Mouse (Mus musculus): Measurements from ENCODE around the gene Slc16a1. TPM values are rescaled to one million over a fixed set of nuclear protein-coding genes. Genes with fewer than 3 reads are reported as not detected.
A peak's percentile ranks its signal among the peaks of the same experiment; 100 is the strongest.

The Slc16a1 gene
- polyA plus RNA-seq, 1 experiment from 2014 or later = 32.1 TPM

DNA sequence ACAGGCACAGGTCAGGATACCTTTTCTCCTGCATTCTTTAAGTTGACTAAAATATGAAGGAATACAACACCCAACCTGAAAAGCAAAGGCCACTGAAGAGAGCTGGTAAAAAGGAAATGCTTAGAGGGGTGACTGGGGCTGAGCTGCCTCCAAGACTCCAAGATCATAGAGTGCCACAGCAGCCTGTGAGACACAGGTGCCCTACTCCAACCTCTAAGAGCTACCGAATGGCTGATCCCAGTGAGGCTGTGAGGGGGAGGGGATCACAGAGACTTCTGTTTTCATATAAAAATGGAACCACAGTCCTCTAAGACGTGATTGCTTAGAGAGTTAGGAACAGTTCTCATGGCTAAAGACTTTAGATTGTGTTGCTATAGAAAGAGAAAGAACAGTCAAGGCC is 23.3 kb upstream of the Slc16a1 start:
- Histone ChIP-seq H3K9ac (no peak overlapping the region), H3K4me1 (no peaks in the 10 kb centered on the region), H3K36me3 (replicated peaks) (no peaks in the 10 kb centered on the region), H3K27ac (no peak overlapping the region), H3K4me2 (no peak overlapping the region), H3K4me3 (replicated peaks) (no peak overlapping the region), H3K27me3 (no peaks in the 10 kb centered on the region), H3K9me3 (no peaks in the 10 kb centered on the region)
- no peak for ATAC-seq (ENCODE audit: low FRiP score)
- whole genome bisulfite sequencing = 80% methylated on average over 2 of the region's 2 CpGs

- 56% methylated on average over 8 of the region's 8 CpGs for WGBS
- Histone ChIP-seq H3K27ac (no peak overlapping the region), H3K27me3 (no peaks in the 10 kb centered on the region), H3K4me3 (replicated peaks) (no peak overlapping the region), H3K9ac (no peak overlapping the region), H3K36me3 (replicated peaks) (no peaks in the 10 kb centered on the region), H3K9me3 (no peaks in the 10 kb centered on the region), H3K4me1 (no peaks in the 10 kb centered on the region), H3K4me2 (no peak overlapping the region)
- ATAC-seq (ENCODE audit: low FRiP score) = no peak
Measured at GRCm38 (mm10) chr3:104616155-104616554, 22.3 kb upstream of the Slc16a1 start.

GRCm38 (mm10) chr3:104621841-104622240 is 16.6 kb upstream of the Slc16a1 start:
- WGBS = 70% methylated on average over 1 of the region's 1 CpGs
- H3K4me1 ChIP-seq = no peaks in the 10 kb centered on the region
- no peak overlapping the region for H3K4me2 ChIP-seq
- H3K9ac ChIP-seq = no peak overlapping the region
- H3K4me3 ChIP-seq (replicated peaks) = no peak overlapping the region
- no peaks in the 10 kb centered on the region for H3K36me3 ChIP-seq (replicated peaks)
- no peaks in the 10 kb centered on the region for H3K9me3 ChIP-seq
- H3K27me3 ChIP-seq = no peaks in the 10 kb centered on the region
- ATAC-seq (ENCODE audit: low FRiP score) = no peak
- no peak overlapping the region for H3K27ac ChIP-seq

GRCm38 (mm10) chr3:104629810-104630209 is 8.7 kb upstream of the Slc16a1 start:
- Histone ChIP-seq H3K4me2 (no peak overlapping the region), H3K36me3 (replicated peaks) (no peaks in the 10 kb centered on the region), H3K27ac (no peak overlapping the region), H3K9ac (no peak overlapping the region), H3K4me1 (no peaks in the 10 kb centered on the region), H3K27me3 (no peaks in the 10 kb centered on the region), H3K4me3 (replicated peaks) (no peak overlapping the region), H3K9me3 (no peaks in the 10 kb centered on the region)
- no peak for ATAC-seq (ENCODE audit: low FRiP score)
- WGBS = 21% methylated on average over 2 of the region's 2 CpGs

GRCm38 (mm10) chr3:104630941-104631340 is 7.5 kb upstream of the Slc16a1 start:
- H3K9ac ChIP-seq = no peak overlapping the region
- 98% methylated on average over 2 of the region's 2 CpGs for WGBS
- no peak overlapping the region for H3K4me2 ChIP-seq
- no peak for ATAC-seq (ENCODE audit: low FRiP score)
- no peak overlapping the region for H3K4me3 ChIP-seq (replicated peaks)
- H3K36me3 ChIP-seq (replicated peaks) = no peaks in the 10 kb centered on the region
- H3K27ac ChIP-seq = no peak overlapping the region
- no peaks in the 10 kb centered on the region for H3K9me3 ChIP-seq
- H3K27me3 ChIP-seq = no peaks in the 10 kb centered on the region
- no peaks in the 10 kb centered on the region for H3K4me1 ChIP-seq

DNA sequence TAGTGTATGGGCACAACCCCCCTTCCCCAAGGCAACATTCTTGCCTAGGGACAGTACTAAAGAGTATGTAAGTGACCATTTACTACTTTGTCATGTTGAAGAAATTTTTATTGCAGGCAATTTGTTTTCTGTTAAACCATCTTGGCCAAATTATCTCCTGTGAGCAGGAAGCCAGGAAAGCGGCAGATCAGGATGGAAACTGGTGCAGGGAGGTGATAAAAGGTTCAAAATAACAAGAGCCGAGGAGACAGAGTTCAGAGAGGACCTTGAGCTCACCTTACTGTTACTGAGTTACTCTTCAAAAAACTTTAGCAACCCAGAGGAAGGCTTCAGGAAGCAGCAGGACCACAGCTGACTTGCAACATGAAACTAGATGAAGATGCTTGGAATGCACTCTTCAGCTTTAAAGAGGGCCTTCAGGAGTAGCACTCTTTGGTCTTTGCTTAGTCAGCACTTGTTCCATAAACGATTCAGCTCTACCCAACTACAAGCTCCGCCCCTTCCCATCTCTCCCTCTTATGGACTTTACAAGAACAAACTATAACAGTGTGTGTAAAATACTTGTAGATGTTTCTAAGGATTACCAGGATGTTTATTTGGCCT is 5.8 kb upstream of the Slc16a1 start:
- peaks cover 2% of the 10 kb centered on the region; the same call in 1 of the 2 replicates for H3K4me1 ChIP-seq
- WGBS = 87% methylated on average over 4 of the region's 4 CpGs

DNA sequence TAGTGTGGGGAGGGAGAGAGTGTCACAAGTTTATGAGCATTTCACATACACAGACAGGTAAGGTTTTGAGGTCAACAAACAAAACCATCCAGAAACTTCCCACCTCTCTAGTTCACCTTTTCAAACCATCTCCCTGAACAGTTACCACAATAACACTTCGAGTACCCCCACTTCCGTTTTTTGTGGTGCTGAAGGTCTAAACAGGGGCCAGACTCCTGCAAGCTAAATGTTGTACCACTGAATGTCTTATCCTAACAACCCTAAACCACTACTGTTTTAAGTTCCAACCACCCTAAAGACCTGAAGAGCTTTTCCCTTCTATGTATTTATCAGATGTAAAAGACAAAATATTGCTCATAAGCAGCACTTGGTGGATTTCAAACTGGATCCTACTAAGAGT is 2.0 kb upstream of the Slc16a1 start:
- Histone ChIP-seq H3K36me3 (replicated peaks) (no peaks in the 10 kb centered on the region), H3K27me3 (no peaks in the 10 kb centered on the region), H3K27ac (no peak overlapping the region), H3K4me1 (peaks cover 15% of the 10 kb centered on the region), H3K4me3 (replicated peaks) (no peak overlapping the region), H3K9ac (no peak overlapping the region), H3K9me3 (no peaks in the 10 kb centered on the region), H3K4me2 (no peak overlapping the region)
- WGBS = 92% methylated on average over 2 of the region's 2 CpGs
- ATAC-seq (ENCODE audit: low FRiP score) = no peak

More for the DNA sequence above, 5.8 kb upstream of the Slc16a1 start:
- H3K36me3 ChIP-seq (replicated peaks) = no peaks in the 10 kb centered on the region
- no peak for ATAC-seq (ENCODE audit: low FRiP score)
- no peak overlapping the region for H3K9ac ChIP-seq
- H3K9me3 ChIP-seq = no peaks in the 10 kb centered on the region
- H3K27ac ChIP-seq = no peak overlapping the region
- no peaks in the 10 kb centered on the region for H3K27me3 ChIP-seq
- H3K4me2 ChIP-seq = no peak overlapping the region
- no peak overlapping the region for H3K4me3 ChIP-seq (replicated peaks)

- 14% methylated on average over 38 of the region's 38 CpGs for WGBS
- Histone ChIP-seq H3K4me2 (peak overlapping the region; percentile 93), H3K4me3 (replicated peaks) (peak overlapping the region; percentile 93), H3K36me3 (replicated peaks) (no peaks in the 10 kb centered on the region), H3K27me3 (no peaks in the 10 kb centered on the region), H3K27ac (peak overlapping the region; percentile 16; the same call in 1 of the 2 replicates), H3K9ac (peak overlapping the region; percentile 86), H3K9me3 (no peaks in the 10 kb centered on the region), H3K4me1 (peaks cover 15% of the 10 kb centered on the region)
- peak; percentile 63 for ATAC-seq (ENCODE audit: low FRiP score)
Measured at GRCm38 (mm10) chr3:104637427-104638402, 753 bp upstream of the Slc16a1 start.

- H3K4me1 ChIP-seq = peaks cover 15% of the 10 kb centered on the region
- H3K9ac ChIP-seq = peak overlapping the region; percentile 86
- WGBS = under 1% methylated on average over 58 of the region's 58 CpGs
- H3K4me2 ChIP-seq = peak overlapping the region; percentile 93
- peak overlapping the region; percentile 93 for H3K4me3 ChIP-seq (replicated peaks)
- H3K27ac ChIP-seq = no peak overlapping the region
- no peaks in the 10 kb centered on the region for H3K27me3 ChIP-seq
- peak; percentile 67 for ATAC-seq (ENCODE audit: low FRiP score)
- H3K36me3 ChIP-seq (replicated peaks) = no peaks in the 10 kb centered on the region
- H3K9me3 ChIP-seq = no peaks in the 10 kb centered on the region
Measured at GRCm38 (mm10) chr3:104638932-104639748, 672 bp downstream of the Slc16a1 start.

GRCm38 (mm10) chr3:104639749-104640368 is 1.4 kb downstream of the Slc16a1 start:
- no peak for ATAC-seq (ENCODE audit: low FRiP score)
- Histone ChIP-seq H3K4me1 (peaks cover 15% of the 10 kb centered on the region), H3K9me3 (no peaks in the 10 kb centered on the region), H3K4me2 (peak overlapping the region; percentile 93), H3K27ac (no peak overlapping the region), H3K36me3 (replicated peaks) (no peaks in the 10 kb centered on the region), H3K9ac (peak overlapping the region; percentile 86; the same call in 1 of the 2 replicates), H3K27me3 (no peaks in the 10 kb centered on the region), H3K4me3 (replicated peaks) (peak overlapping the region; percentile 93)
- WGBS = 15% methylated on average over 10 of the region's 10 CpGs

DNA sequence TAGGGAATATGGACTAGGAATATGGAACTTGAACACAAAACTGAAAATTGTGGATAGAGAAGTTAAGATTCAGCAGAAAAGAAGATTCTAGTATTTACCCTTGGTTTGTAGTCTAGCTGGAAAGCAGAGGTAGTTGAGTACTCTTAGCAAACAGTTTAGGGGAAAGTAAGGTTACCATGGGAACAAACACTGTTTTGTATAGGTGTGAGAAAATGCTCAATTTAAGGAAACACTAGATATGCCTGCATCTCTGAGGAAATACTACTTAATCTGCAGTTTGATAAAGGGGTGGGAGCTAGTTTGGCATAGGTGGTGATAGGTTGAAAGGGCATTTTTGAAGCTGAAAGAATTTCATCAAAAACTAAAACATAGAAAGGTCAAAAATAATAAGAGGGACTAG is 2.4 kb downstream of the Slc16a1 start:
- H3K4me3 ChIP-seq (replicated peaks) = no peak overlapping the region
- ATAC-seq (ENCODE audit: low FRiP score) = no peak

DNA sequence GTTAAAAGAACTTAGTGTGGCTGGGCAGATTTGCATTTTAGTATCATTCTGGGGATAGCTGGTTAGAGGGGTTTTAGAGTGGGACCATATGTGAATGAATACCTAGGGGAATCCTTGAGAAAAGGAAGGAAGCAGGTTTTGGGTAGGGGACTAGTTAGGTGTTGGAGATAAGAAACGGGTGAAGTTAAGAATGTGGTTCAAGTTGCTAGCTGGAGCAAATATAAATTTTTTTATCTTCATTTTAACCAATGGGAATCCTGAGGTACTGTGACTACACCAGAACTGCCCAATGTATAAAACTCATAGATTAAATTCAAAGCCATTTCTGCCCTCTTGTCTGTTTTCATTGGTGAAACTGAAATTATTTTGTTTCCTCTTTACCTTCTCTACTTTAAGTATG is 2.8 kb downstream of the Slc16a1 start:
- Histone ChIP-seq H3K27ac (no peak overlapping the region), H3K4me3 (replicated peaks) (no peak overlapping the region), H3K4me2 (no peak overlapping the region), H3K9ac (no peak overlapping the region), H3K9me3 (no peaks in the 10 kb centered on the region), H3K27me3 (no peaks in the 10 kb centered on the region), H3K36me3 (replicated peaks) (no peaks in the 10 kb centered on the region), H3K4me1 (peaks cover 15% of the 10 kb centered on the region)
- 84% methylated on average over 1 of the region's 1 CpGs for WGBS
- no peak for ATAC-seq (ENCODE audit: low FRiP score)

More for the DNA sequence above, 2.4 kb downstream of the Slc16a1 start:
- H3K4me1 ChIP-seq = peaks cover 15% of the 10 kb centered on the region
- no peaks in the 10 kb centered on the region for H3K9me3 ChIP-seq
- no peaks in the 10 kb centered on the region for H3K27me3 ChIP-seq
- H3K4me2 ChIP-seq = no peak overlapping the region
- no peaks in the 10 kb centered on the region for H3K36me3 ChIP-seq (replicated peaks)
- H3K27ac ChIP-seq = no peak overlapping the region
- no peak overlapping the region for H3K9ac ChIP-seq
